Mouse (Mus musculus) heart, postnatal 10 days (tissue): Measurements from ENCODE around the gene Syce3. TPM values are rescaled to one million over a fixed set of nuclear protein-coding genes. Genes with fewer than 3 reads are reported as not detected.
"Not testable (repeated sequence)": the region's sequence is repeated elsewhere in the genome, so short reads cannot be mapped to it uniquely, and the experiment has no call there.

Experiments
- DNase-seq, 2 experiments: peaks; one replicate each; pipeline ENCODE4 v3.0.0; 2021
- intact Hi-C: fragments of 180-260 bp; cut with DNase I; formaldehyde crosslinking; loops from one replicate; pipeline ENCODE4 v1.15.1; 2025
- total RNA-seq, 2 experiments: library from RNA; stranded (reverse); gene quantifications; 2 replicates each; pipeline ENCODE4 v1.2.3; 2021

Gene Syce3
- not detected for total RNA-seq

- no peak for DNase-seq
- intact Hi-C loops: no loop called here
These were observed at the start of gene Syce3 for GRCm38 (mm10) chr15:89410118-89410517. Gene Syce3 (minus strand): TSS chr15:89410503.

GRCm38 (mm10) chr15:89459821-89460220 is 49.5 kb upstream of the Syce3 start:
- intact Hi-C loops: no loop called here
- no peak for DNase-seq

GRCm38 (mm10) chr15:89458942-89459341 is 48.6 kb upstream of the Syce3 start:
- DNase-seq: no peak
- intact Hi-C loops: no loop called here

- intact Hi-C loops: no loop called here
- DNase-seq: no peak
These were observed 45.3 kb upstream of the Syce3 start for GRCm38 (mm10) chr15:89455642-89456041.

GRCm38 (mm10) chr15:89454857-89455256 is 44.6 kb upstream of the Syce3 start:
- intact Hi-C loops: no loop called here
- DNase-seq: no peak

- DNase-seq: no peak
- intact Hi-C loops: no loop called here
These were observed 43.7 kb upstream of the Syce3 start, which contains the start of gene Mapk8ip2 for GRCm38 (mm10) chr15:89453865-89454478. Gene Mapk8ip2 (plus strand): TSS chr15:89453913.

GRCm38 (mm10) chr15:89452906-89453864 is 42.9 kb upstream of the Syce3 start:
- peak; percentile 81 to 86 for DNase-seq
- intact Hi-C loops: no loop called here

GRCm38 (mm10) chr15:89442486-89443070 is 32.3 kb upstream of the Syce3 start:
- DNase-seq: no peak
- intact Hi-C loops: no loop called here

GRCm38 (mm10) chr15:89435878-89436277 is 25.6 kb upstream of the Syce3 start:
- intact Hi-C loops: no loop called here
- DNase-seq: no peak

GRCm38 (mm10) chr15:89434136-89434535 is 23.8 kb upstream of the Syce3 start:
- no peak for DNase-seq
- intact Hi-C loops: loop anchor here (5.0 kb wide), 1 partner anchor 33 kb away; no protein-coding TSS in a partner anchor

- no peak for DNase-seq
- intact Hi-C loops: loop anchor here (5.0 kb wide), 1 partner anchor 34 kb away; no protein-coding TSS in a partner anchor
These were observed 22.6 kb upstream of the Syce3 start for GRCm38 (mm10) chr15:89432946-89433345.

GRCm38 (mm10) chr15:89431806-89432205 is 21.5 kb upstream of the Syce3 start:
- no peak for DNase-seq
- intact Hi-C loops: loop anchor here (5.0 kb wide), 1 partner anchor 35 kb away; no protein-coding TSS in a partner anchor

GRCm38 (mm10) chr15:89431271-89431670 is 21.0 kb upstream of the Syce3 start:
- DNase-seq: no peak
- intact Hi-C loops: loop anchor here (5.0 kb wide), 1 partner anchor 36 kb away; no protein-coding TSS in a partner anchor

- intact Hi-C loops: loop anchor here (5.0 kb wide), 1 partner anchor 37 kb away; no protein-coding TSS in a partner anchor
- DNase-seq: not testable (repeated sequence)
These were observed 20.5 kb upstream of the Syce3 start for GRCm38 (mm10) chr15:89430771-89431170.

GRCm38 (mm10) chr15:89430341-89430740 is 20.0 kb upstream of the Syce3 start:
- intact Hi-C loops: loop anchor here (5.0 kb wide), 1 partner anchor 37 kb away; no protein-coding TSS in a partner anchor
- no peak for DNase-seq

GRCm38 (mm10) chr15:89429352-89430221 is 19.3 kb upstream of the Syce3 start, which contains the start of the genes C730034F03Rik, Gm44502 and Chkb:
Gene C730034F03Rik (plus strand): TSS chr15:89429589.
Gene Gm44502 (minus strand): TSS chr15:89429696.
Gene Chkb (minus strand): TSS chr15:89429908.
- intact Hi-C loops: loop anchor here (2.0 to 5.0 kb wide), 2 partner anchors 38 to 51 kb away; partner anchors contain the start of gene Odf3b
- DNase-seq: peak; percentile 95

GRCm38 (mm10) chr15:89428821-89429351 is 18.6 kb upstream of the Syce3 start:
- no peak for DNase-seq
- intact Hi-C loops: loop anchor here (2.0 kb wide), 1 partner anchor 50 kb away; the partner anchor contains the start of gene Odf3b

GRCm38 (mm10) chr15:89428136-89428790 is 18.0 kb upstream of the Syce3 start:
- intact Hi-C loops: loop anchor here (2.0 kb wide), 1 partner anchor 49 kb away; the partner anchor contains the start of gene Odf3b
- no peak for DNase-seq

GRCm38 (mm10) chr15:89426716-89427115 is 16.4 kb upstream of the Syce3 start:
- intact Hi-C loops: no loop called here
- DNase-seq: peak; percentile 74 to 75
